Mouse (Mus musculus) neural tube, embryonic 15.5 days (tissue): ENCODE results near the gene Xlr5b. TPM values are rescaled to one million over a fixed set of nuclear protein-coding genes. Genes with fewer than 3 reads are reported as not detected.
"Not testable (repeated sequence)": the region's sequence is repeated elsewhere in the genome, so short reads cannot be mapped to it uniquely, and the experiment has no call there.

ENCODE experiments used
- ATAC-seq: fragments of 200-750 bp; cut with Nextera tagmentation; 2 replicates; pipeline ENCODE4 v1.8.0; 2017; ENCODE audit warnings: mild to moderate bottlenecking, moderate TSS enrichment, moderate library complexity; ENCODE audit not compliant: low FRiP score
- H3K27ac ChIP-seq: fragments of 300-500 bp; sonication (generic); replicated peaks from 2 replicates; pipeline ENCODE4 v1.5.1; 2015; ENCODE audit warnings: mild to moderate bottlenecking, inconsistent platforms
- H3K27me3 ChIP-seq: fragments of 300-500 bp; sonication (generic); replicated peaks from 2 replicates; pipeline ENCODE4 v1.6.1; 2015; ENCODE audit warnings: inconsistent platforms
- H3K36me3 ChIP-seq: fragments of 300-500 bp; sonication (generic); 2 replicates; pipeline ENCODE4 v1.6.1; 2015; ENCODE audit warnings: inconsistent platforms
- H3K4me1 ChIP-seq: fragments of 300-500 bp; sonication (generic); 2 replicates; pipeline ENCODE4 v1.6.1; 2015; ENCODE audit warnings: inconsistent platforms
- H3K4me2 ChIP-seq: fragments of 300-500 bp; sonication (generic); 2 replicates; pipeline ENCODE4 v1.6.1; 2015; ENCODE audit warnings: inconsistent platforms, mild to moderate bottlenecking, moderate library complexity
- H3K4me3 ChIP-seq: fragments of 300-500 bp; sonication (generic); replicated peaks from 2 replicates; pipeline ENCODE4 v1.5.1; 2015; ENCODE audit warnings: mild to moderate bottlenecking, inconsistent platforms
- H3K9ac ChIP-seq: fragments of 300-500 bp; sonication (generic); replicated peaks from 2 replicates; pipeline ENCODE4 v1.6.1; 2015; ENCODE audit warnings: mild to moderate bottlenecking, inconsistent platforms
- H3K9me3 ChIP-seq: fragments of 300-500 bp; sonication (generic); replicated peaks from 2 replicates; pipeline ENCODE4 v1.6.1; 2016; ENCODE audit warnings: inconsistent platforms
- WGBS: fragments of 180-500 bp; shearing (Covaris S2); methylation state at CpG from one replicate; pipeline ENCODE4 v1.1.7; 2015; ENCODE audit warnings: mixed read lengths; 5-methylcytosine and 5-hydroxymethylcytosine counted together
- polyA plus RNA-seq: library from polyadenylated mRNA; unstranded; fragments of >200 nt; fragmentation: Nextera tagmentation; extraction: Ambion mirVana; gene quantifications from 2 replicates; pipeline ENCODE4 v1.2.1, GENCODE M21; 2015

Xlr5b gene
- not detected in 2 replicates for polyA plus RNA-seq

GRCm38 (mm10) chrX:73148496-73148895 is at the start of gene Xlr5b:
TSS of gene Xlr5b (plus strand) at chrX:73148796.
- not testable (repeated sequence) for H3K4me1 ChIP-seq, H3K4me2 ChIP-seq, H3K27ac ChIP-seq, H3K9ac ChIP-seq, H3K9me3 ChIP-seq, H3K36me3 ChIP-seq, H3K4me3 ChIP-seq, ATAC-seq, H3K27me3 ChIP-seq
- no CpG with 5 or more reads among the region's 20 CpGs for WGBS

- not testable (repeated sequence) for H3K4me2 ChIP-seq, H3K27me3 ChIP-seq, H3K4me3 ChIP-seq, H3K36me3 ChIP-seq, H3K9ac ChIP-seq, ATAC-seq, H3K4me1 ChIP-seq, H3K9me3 ChIP-seq, H3K27ac ChIP-seq
- WGBS: no CpG with 5 or more reads among the region's 7 CpGs
Observed at GRCm38 (mm10) chrX:73116747-73117146, 31.8 kb upstream of the Xlr5b start, which contains the start of gene Gm14685. TSS of gene Gm14685 (plus strand) at chrX:73117047.

DNA sequence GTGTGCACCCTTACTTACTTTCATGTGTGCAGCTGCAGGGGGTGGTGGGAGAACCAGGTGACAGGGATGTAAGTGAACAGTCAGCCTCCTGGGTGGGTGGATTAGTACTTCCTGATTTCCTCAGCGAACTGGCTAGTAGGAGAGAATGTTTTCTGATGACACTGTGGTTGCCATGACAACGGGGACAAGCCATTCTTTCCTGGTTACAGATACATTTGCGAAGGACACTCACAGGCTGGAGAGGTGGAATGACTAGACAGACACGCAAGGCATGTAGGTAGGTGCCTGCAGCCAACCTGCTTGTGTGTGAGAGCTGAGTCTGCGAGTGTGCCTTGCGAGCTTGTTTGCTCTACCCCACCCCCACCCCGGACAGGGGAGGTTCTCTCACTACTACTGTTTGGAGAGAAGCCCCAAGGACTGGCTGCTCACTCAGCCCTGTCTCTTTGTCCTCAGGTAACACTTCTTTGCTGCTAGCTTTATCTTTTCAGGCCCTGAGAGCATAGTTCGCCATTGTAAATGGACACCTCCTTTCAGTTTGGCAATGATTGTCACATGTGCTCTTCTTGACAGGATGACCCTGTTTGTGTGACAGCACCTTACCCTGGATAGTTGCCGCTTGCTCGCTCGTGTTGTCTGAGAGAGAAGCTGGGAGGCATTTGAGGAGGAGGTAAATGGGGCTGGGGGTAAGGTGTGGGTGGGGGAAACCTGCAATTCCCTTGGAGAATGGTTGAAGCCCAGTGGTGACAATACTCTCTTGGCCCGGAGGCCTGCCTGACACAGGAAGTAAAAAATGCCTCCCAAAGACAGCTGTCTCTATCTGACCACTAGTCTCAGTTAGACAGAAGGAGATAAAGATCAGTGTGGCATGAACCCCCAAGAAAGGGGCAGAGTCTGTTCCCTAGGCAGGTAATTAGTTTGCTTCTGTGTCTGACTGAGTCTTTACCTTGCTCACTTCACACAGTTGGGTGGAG is 25.5 kb upstream of the Xlr5b start:
- H3K4me2 ChIP-seq, H3K27ac ChIP-seq, H3K4me3 ChIP-seq, H3K9ac ChIP-seq, H3K36me3 ChIP-seq, H3K9me3 ChIP-seq, H3K27me3 ChIP-seq, H3K4me1 ChIP-seq: not testable (repeated sequence)
- peak; percentile 76 for ATAC-seq
- no CpG with 5 or more reads among the region's 12 CpGs for WGBS

DNA sequence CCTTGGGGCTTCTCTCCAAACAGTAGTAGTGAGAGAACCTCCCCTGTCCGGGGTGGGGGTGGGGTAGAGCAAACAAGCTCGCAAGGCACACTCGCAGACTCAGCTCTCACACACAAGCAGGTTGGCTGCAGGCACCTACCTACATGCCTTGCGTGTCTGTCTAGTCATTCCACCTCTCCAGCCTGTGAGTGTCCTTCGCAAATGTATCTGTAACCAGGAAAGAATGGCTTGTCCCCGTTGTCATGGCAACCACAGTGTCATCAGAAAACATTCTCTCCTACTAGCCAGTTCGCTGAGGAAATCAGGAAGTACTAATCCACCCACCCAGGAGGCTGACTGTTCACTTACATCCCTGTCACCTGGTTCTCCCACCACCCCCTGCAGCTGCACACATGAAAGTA is 5.4 kb upstream of the Xlr5b start:
- not testable (repeated sequence) for H3K9me3 ChIP-seq, H3K27ac ChIP-seq, H3K36me3 ChIP-seq, H3K4me2 ChIP-seq, H3K27me3 ChIP-seq, H3K4me1 ChIP-seq, H3K9ac ChIP-seq, H3K4me3 ChIP-seq
- WGBS: no CpG with 5 or more reads among the region's 7 CpGs
- peak; percentile 73 for ATAC-seq

DNA sequence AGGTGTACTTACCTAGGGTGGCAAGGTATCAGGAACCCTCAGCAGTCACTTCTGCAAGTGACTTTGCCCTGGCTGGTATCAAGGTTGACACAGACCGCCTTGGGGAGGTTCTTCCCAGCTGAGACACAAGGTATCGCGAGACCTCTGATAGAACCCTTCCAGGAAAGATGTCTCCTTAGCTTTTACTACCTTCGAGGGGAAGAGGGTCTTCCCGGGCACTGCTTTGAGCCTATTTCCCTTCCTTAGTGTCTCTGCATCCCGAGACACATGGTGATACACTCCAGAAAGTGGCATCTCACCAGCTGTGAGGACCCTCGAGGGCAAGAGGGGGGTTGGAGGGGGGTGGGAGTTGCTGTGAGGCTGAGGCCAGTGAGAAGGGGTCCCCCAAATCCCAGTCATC is 754 bp downstream of the Xlr5b start, which contains the start of gene DXBay18:
DXBay18 (minus strand) TSS at position 101 of the 400 bp plus-strand sequence.
- not testable (repeated sequence) for H3K36me3 ChIP-seq, H3K4me2 ChIP-seq, H3K27me3 ChIP-seq, H3K4me1 ChIP-seq, H3K9ac ChIP-seq, H3K4me3 ChIP-seq, H3K27ac ChIP-seq, H3K9me3 ChIP-seq, ATAC-seq
- WGBS: no CpG with 5 or more reads among the region's 7 CpGs

GRCm38 (mm10) chrX:73176889-73177288 is 28.3 kb downstream of the Xlr5b start, which contains the start of gene Spin2d:
TSS of gene Spin2d (minus strand) at chrX:73176989.
- not testable (repeated sequence) for H3K27me3 ChIP-seq, H3K9me3 ChIP-seq, H3K36me3 ChIP-seq, ATAC-seq, H3K27ac ChIP-seq, H3K4me3 ChIP-seq, H3K4me2 ChIP-seq, H3K4me1 ChIP-seq, H3K9ac ChIP-seq
- 89% methylated on average over 8 of the region's 15 CpGs for WGBS

GRCm38 (mm10) chrX:73191934-73192333 is 43.3 kb downstream of the Xlr5b start, which contains the start of gene Xlr3b:
TSS of gene Xlr3b (plus strand) at chrX:73192207.
- 80% methylated on average over 12 of the region's 12 CpGs for WGBS

More at GRCm38 (mm10) chrX:73191934-73192333, 43.3 kb downstream of the Xlr5b start, which contains the start of gene Xlr3b:
- H3K9ac ChIP-seq, H3K4me3 ChIP-seq, H3K27me3 ChIP-seq, H3K36me3 ChIP-seq, H3K9me3 ChIP-seq, H3K4me1 ChIP-seq, H3K4me2 ChIP-seq, H3K27ac ChIP-seq: not testable (repeated sequence)
- ATAC-seq: peak; percentile 80; the same call in 1 of the 2 replicates

Other genes with a start within 250 kb of the Xlr5b start
- gene Cetn2, start 230.4 kb upstream of the Xlr5b start, polyA plus RNA-seq: 62.8 and 65.6 TPM in 2 replicates
- gene Nsdhl, start 230.2 kb upstream of the Xlr5b start, polyA plus RNA-seq: 45.3 and 50.8 TPM in 2 replicates
- gene Zfp185, start 161.5 kb upstream of the Xlr5b start, polyA plus RNA-seq: 1.1 and 1.4 TPM in 2 replicates
- 0.23 TPM in 2 replicates for gene Pnma5, start 111.7 kb upstream of the Xlr5b start, polyA plus RNA-seq
- 4.5 and 6.0 TPM in 2 replicates for gene Pnma3, start 84.0 kb upstream of the Xlr5b start, polyA plus RNA-seq
- 0.29 and 4.0 TPM in 2 replicates for gene Xlr4a, start 66.3 kb upstream of the Xlr5b start, polyA plus RNA-seq
- 4.2 TPM in 2 replicates for gene Xlr3a, start 51.7 kb upstream of the Xlr5b start, polyA plus RNA-seq
- gene Gm14685, start 31.7 kb upstream of the Xlr5b start, polyA plus RNA-seq: 0.84 TPM in 1 of 2 replicates, not detected in the other
- gene DXBay18, start 654 bp downstream of the Xlr5b start, polyA plus RNA-seq: 0.59 TPM in 1 of 2 replicates, not detected in the other
- not detected in 2 replicates for gene Spin2d, start 28.2 kb downstream of the Xlr5b start, polyA plus RNA-seq
- 16.5 and 19.9 TPM in 2 replicates for gene Xlr3b, start 43.4 kb downstream of the Xlr5b start, polyA plus RNA-seq
- 0.37 and 3.1 TPM in 2 replicates for gene Xlr4b, start 65.5 kb downstream of the Xlr5b start, polyA plus RNA-seq
- gene F8a, start 79.5 kb downstream of the Xlr5b start, polyA plus RNA-seq: 31.3 and 35.3 TPM in 2 replicates
- gene Xlr4c, start 94.3 kb downstream of the Xlr5b start, polyA plus RNA-seq: 0.12 and 2.3 TPM in 2 replicates
- 0.22 and 0.41 TPM in 2 replicates for gene Xlr3c, start 116.6 kb downstream of the Xlr5b start, polyA plus RNA-seq
- gene Xlr5a, start 144.2 kb downstream of the Xlr5b start, polyA plus RNA-seq: 0.20 TPM in 1 of 2 replicates, not detected in the other
- not detected in 2 replicates for gene Xlr5c, start 144.2 kb downstream of the Xlr5b start, polyA plus RNA-seq
- not detected in 2 replicates for gene Gm45015, start 188.0 kb downstream of the Xlr5b start, polyA plus RNA-seq
- gene Zfp275, start 193.8 kb downstream of the Xlr5b start, polyA plus RNA-seq: 8.9 and 9.8 TPM in 2 replicates
- gene Gm18336, start 249.9 kb downstream of the Xlr5b start, polyA plus RNA-seq: not detected in 2 replicates